Mouse (Mus musculus): ENCODE measurements around the gene Zdhhc17. TPM values are rescaled to one million over a fixed set of nuclear protein-coding genes. Genes with fewer than 3 reads are reported as not detected.

Zdhhc17 gene
- polyA plus RNA-seq, 1 experiment = 33.1 TPM

DNA sequence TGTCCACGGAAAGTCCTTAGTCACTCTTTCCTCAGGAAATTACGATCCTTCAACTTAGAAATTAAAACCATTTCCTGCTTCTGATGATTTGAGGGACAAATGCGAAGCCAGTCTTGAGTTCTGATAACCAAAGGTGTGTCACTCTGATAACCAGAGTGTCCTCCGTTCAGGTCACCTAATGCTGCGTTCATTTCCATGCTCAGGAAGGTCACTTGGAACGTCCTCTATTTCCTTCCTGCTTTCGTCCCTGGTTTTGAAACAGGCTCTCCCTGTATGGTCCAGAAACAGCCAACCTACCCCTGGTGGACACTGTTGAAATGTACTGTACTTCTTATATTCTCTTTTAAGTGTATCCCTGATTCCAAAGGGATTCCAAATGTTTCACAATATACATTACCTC, 74.3 kb downstream of the Zdhhc17 start:
- TF ChIP-seq CTCF (IDR thresholded peaks at IDR 0.05; ENCODE audit: borderline replicate concordance, control insufficient read depth, extremely low read depth, insufficient read depth, low read length, poor library complexity) (no peak), POLR2A (IDR thresholded peaks at IDR 0.05; ENCODE audit: control insufficient read depth, extremely low read depth, insufficient read depth, low read length, poor library complexity) (no peak)
- 83% methylated on average over 7 of the region's 7 CpGs for WGBS
- Histone ChIP-seq H3K36me3 (ENCODE audit: control insufficient read depth, insufficient read depth, low read length) (no peaks in the 10 kb centered on the region), H3K4me1 (replicated peaks; ENCODE audit: control insufficient read depth, insufficient read depth, low read length) (peaks cover 5% of the 10 kb centered on the region), H3K4me3 (ENCODE audit: control insufficient read depth, insufficient read depth, low read length) (no peak overlapping the region), H3K27ac (ENCODE audit: control insufficient read depth, insufficient read depth, low read length) (no peak overlapping the region), H3K27me3 (ENCODE audit: control insufficient read depth, insufficient read depth, low read length) (no peaks in the 10 kb centered on the region)
- no peak for DNase-seq

- Histone ChIP-seq H3K27ac (ENCODE audit: control insufficient read depth, insufficient read depth, low read length) (no peak overlapping the region), H3K36me3 (ENCODE audit: control insufficient read depth, insufficient read depth, low read length) (no peaks in the 10 kb centered on the region), H3K27me3 (ENCODE audit: control insufficient read depth, insufficient read depth, low read length) (no peaks in the 10 kb centered on the region), H3K4me3 (ENCODE audit: control insufficient read depth, insufficient read depth, low read length) (no peak overlapping the region), H3K4me1 (replicated peaks; ENCODE audit: control insufficient read depth, insufficient read depth, low read length) (peaks cover 5% of the 10 kb centered on the region)
- TF ChIP-seq POLR2A (IDR thresholded peaks at IDR 0.05; ENCODE audit: control insufficient read depth, extremely low read depth, insufficient read depth, low read length, poor library complexity) = no peak
- TF ChIP-seq CTCF (IDR thresholded peaks at IDR 0.05; ENCODE audit: borderline replicate concordance, control insufficient read depth, extremely low read depth, insufficient read depth, low read length, poor library complexity) = no peak
- no peak for DNase-seq
- 94% methylated on average over 11 of the region's 11 CpGs for WGBS
These were observed 74.9 kb downstream of the Zdhhc17 start for GRCm38 (mm10) chr10:110935081-110935480.

GRCm38 (mm10) chr10:110933584-110933983, 76.4 kb downstream of the Zdhhc17 start:
- H3K27ac ChIP-seq (ENCODE audit: control insufficient read depth, insufficient read depth, low read length) = no peak overlapping the region
- peaks cover 5% of the 10 kb centered on the region for H3K4me1 ChIP-seq (replicated peaks; ENCODE audit: control insufficient read depth, insufficient read depth, low read length)
- TF ChIP-seq CTCF (IDR thresholded peaks at IDR 0.05; ENCODE audit: borderline replicate concordance, control insufficient read depth, extremely low read depth, insufficient read depth, low read length, poor library complexity) (no peak), POLR2A (IDR thresholded peaks at IDR 0.05; ENCODE audit: control insufficient read depth, extremely low read depth, insufficient read depth, low read length, poor library complexity) (no peak)
- WGBS = 92% methylated on average over 5 of the region's 5 CpGs
- H3K4me3 ChIP-seq (ENCODE audit: control insufficient read depth, insufficient read depth, low read length) = no peak overlapping the region
- no peaks in the 10 kb centered on the region for H3K27me3 ChIP-seq (ENCODE audit: control insufficient read depth, insufficient read depth, low read length)
- no peak for DNase-seq
- no peaks in the 10 kb centered on the region for H3K36me3 ChIP-seq (ENCODE audit: control insufficient read depth, insufficient read depth, low read length)

DNA sequence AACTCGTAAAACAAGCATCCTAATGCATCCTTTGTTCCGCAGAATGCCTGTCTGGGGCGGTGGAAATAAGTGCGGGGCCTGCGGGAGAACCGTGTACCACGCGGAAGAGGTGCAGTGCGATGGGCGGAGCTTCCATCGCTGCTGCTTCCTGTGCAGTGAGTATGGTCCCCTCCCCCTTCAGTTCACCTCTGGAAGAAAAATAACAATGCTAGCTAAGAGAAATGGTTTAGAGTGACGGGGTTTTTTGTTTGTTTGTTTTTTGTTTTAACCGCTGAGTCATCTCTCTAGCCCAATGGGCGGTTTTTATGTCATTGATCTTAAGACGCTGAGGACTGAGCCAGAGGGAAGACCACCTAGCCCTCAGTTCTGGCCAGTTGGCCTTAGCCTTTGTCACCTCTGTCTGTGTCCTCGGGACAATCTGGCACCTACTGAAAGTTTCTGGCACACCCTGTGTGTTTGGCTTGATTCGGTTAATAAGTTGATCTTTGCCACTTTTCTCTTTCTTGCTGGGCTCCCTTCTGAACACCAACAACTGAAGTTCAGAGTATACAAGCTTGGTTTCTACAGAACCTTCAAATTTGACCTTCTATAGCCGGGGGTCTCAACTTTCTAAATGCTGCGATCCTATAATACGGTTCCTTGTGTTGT, 77.9 kb downstream of the Zdhhc17 start:
- Histone ChIP-seq H3K4me1 (replicated peaks; ENCODE audit: control insufficient read depth, insufficient read depth, low read length) (peaks cover 5% of the 10 kb centered on the region), H3K4me3 (ENCODE audit: control insufficient read depth, insufficient read depth, low read length) (peak overlapping the region; percentile 39), H3K27ac (ENCODE audit: control insufficient read depth, insufficient read depth, low read length) (no peak overlapping the region), H3K36me3 (ENCODE audit: control insufficient read depth, insufficient read depth, low read length) (no peaks in the 10 kb centered on the region), H3K27me3 (ENCODE audit: control insufficient read depth, insufficient read depth, low read length) (no peaks in the 10 kb centered on the region)
- 41% methylated on average over 20 of the region's 20 CpGs for WGBS
- DNase-seq = peak; percentile 53
- no peak for TF ChIP-seq CTCF (IDR thresholded peaks at IDR 0.05; ENCODE audit: borderline replicate concordance, control insufficient read depth, extremely low read depth, insufficient read depth, low read length, poor library complexity)
- TF ChIP-seq POLR2A (IDR thresholded peaks at IDR 0.05; ENCODE audit: control insufficient read depth, extremely low read depth, insufficient read depth, low read length, poor library complexity) = no peak; the same call in 1 of the 2 replicates

DNA sequence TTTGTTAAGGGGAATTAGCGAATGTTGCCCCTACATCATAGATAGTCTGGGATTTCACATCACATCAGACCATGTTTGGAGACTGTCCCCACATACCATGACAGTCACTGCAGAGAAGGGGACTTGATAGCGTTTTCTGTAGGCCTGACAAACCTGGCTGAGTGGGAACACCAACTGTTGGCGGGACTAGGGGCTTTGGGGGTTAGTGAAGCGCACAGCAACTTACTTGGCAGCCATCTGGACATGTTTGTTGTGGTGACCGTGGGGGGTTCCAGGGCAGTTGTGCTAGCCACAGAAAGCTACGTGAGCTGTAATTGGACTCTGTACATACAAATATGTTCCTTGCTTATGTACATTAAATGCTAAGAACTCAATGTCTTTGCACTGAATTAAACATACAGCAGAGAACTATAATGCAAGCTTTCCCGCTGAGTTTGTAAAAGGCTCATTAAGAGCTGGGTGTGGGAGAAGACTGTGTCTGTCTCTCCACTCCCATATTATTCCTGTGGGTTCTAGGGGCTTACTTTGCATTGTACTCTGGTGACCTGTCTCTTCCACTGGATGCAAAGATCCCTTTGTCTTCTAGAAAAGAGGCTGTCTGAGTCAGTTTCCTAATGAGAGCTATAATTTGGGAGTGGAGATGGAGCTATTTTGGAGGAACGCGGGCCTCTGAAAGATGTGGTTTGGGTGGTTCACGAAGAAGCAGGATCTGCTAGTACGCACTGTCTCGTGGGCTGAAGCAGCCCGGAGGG, 78.6 kb downstream of the Zdhhc17 start:
- WGBS = 48% methylated on average over 13 of the region's 13 CpGs
- no peak for TF ChIP-seq CTCF (IDR thresholded peaks at IDR 0.05; ENCODE audit: borderline replicate concordance, control insufficient read depth, extremely low read depth, insufficient read depth, low read length, poor library complexity)
- TF ChIP-seq POLR2A (IDR thresholded peaks at IDR 0.05; ENCODE audit: control insufficient read depth, extremely low read depth, insufficient read depth, low read length, poor library complexity) = no peak
- H3K4me3 ChIP-seq (ENCODE audit: control insufficient read depth, insufficient read depth, low read length) = peak overlapping the region; percentile 39
- no peak overlapping the region for H3K27ac ChIP-seq (ENCODE audit: control insufficient read depth, insufficient read depth, low read length)
- no peaks in the 10 kb centered on the region for H3K36me3 ChIP-seq (ENCODE audit: control insufficient read depth, insufficient read depth, low read length)
- H3K4me1 ChIP-seq (replicated peaks; ENCODE audit: control insufficient read depth, insufficient read depth, low read length) = peaks cover 5% of the 10 kb centered on the region
- no peaks in the 10 kb centered on the region for H3K27me3 ChIP-seq (ENCODE audit: control insufficient read depth, insufficient read depth, low read length)
- DNase-seq = no peak

- Histone ChIP-seq H3K4me3 (ENCODE audit: control insufficient read depth, insufficient read depth, low read length) (no peak overlapping the region), H3K27me3 (ENCODE audit: control insufficient read depth, insufficient read depth, low read length) (no peaks in the 10 kb centered on the region), H3K36me3 (ENCODE audit: control insufficient read depth, insufficient read depth, low read length) (no peaks in the 10 kb centered on the region), H3K27ac (ENCODE audit: control insufficient read depth, insufficient read depth, low read length) (no peak overlapping the region), H3K4me1 (replicated peaks; ENCODE audit: control insufficient read depth, insufficient read depth, low read length) (peaks cover 5% of the 10 kb centered on the region)
- WGBS = 95% methylated on average over 4 of the region's 4 CpGs
- no peak for DNase-seq
- TF ChIP-seq POLR2A (IDR thresholded peaks at IDR 0.05; ENCODE audit: control insufficient read depth, extremely low read depth, insufficient read depth, low read length, poor library complexity) (no peak), CTCF (IDR thresholded peaks at IDR 0.05; ENCODE audit: borderline replicate concordance, control insufficient read depth, extremely low read depth, insufficient read depth, low read length, poor library complexity) (no peak)
These were observed 80.2 kb downstream of the Zdhhc17 start for GRCm38 (mm10) chr10:110929756-110930155.
